In genomic region chr14:61238751-61239150, GRCm38 (mm10) we compare ENCODE assay signal across 13 mouse cellular contexts. TPM values are rescaled to one million over a fixed set of nuclear protein-coding genes. Genes with fewer than 3 reads are reported as not detected.
DNase-seq lines count a peak whose midpoint lies in the region; ATAC-seq and TF ChIP-seq lines count a peak whose summit lies in the region.
"Had no signal": no experiment of that assay in that cellular context is flagged by ENCODE, and none has a peak within 500 bp of the region (broad histone marks: within the 10 kb centered on the region; RNA-seq: fewer than 3 reads in every experiment).

No protein-coding gene starts in this region.

- 51% methylated on average over 9 of the region's 9 CpGs for WGBS in kidney, embryonic 16.5 days

- H3K4me3 ChIP-seq in C2C12 (ENCODE audit: insufficient read depth, poor library complexity, severe bottlenecking) = no peak overlapping the region
- H3K4me3 ChIP-seq in kidney, embryonic 16.5 days (ENCODE audit: low read length) = no peak overlapping the region
- H3K4me3 ChIP-seq: neural tube, embryonic 12.5 days had no signal

- no peak overlapping the region for H3K27ac ChIP-seq in kidney, embryonic 16.5 days (ENCODE audit: low read length)
- H3K27ac ChIP-seq: neural tube, embryonic 12.5 days had no signal

- H3K9ac ChIP-seq in kidney, embryonic 16.5 days (replicated peaks; ENCODE audit: low read length) = no peak overlapping the region
- H3K9ac ChIP-seq: neural tube, embryonic 12.5 days had no signal

- no peaks in the 10 kb centered on the region for H3K27me3 ChIP-seq in C2C12 (ENCODE audit: control insufficient read depth, insufficient read depth, insufficient read length)
- no peaks in the 10 kb centered on the region for H3K27me3 ChIP-seq in kidney, embryonic 16.5 days (ENCODE audit: insufficient read depth, low read length)
- H3K27me3 ChIP-seq: neural tube, embryonic 12.5 days had no signal

- H3K79me3 ChIP-seq in C2C12 (ENCODE audit: low read depth) = no peaks in the 10 kb centered on the region

- peak; percentile 98 for ATAC-seq in frontal cortex, adult (ENCODE audit: low TSS enrichment)
- ATAC-seq in kidney, embryonic 16.5 days (ENCODE audit: low FRiP score, low TSS enrichment) = no peak

- H3K36me3 ChIP-seq in C2C12 (ENCODE audit: control insufficient read depth, insufficient read depth) = no peaks in the 10 kb centered on the region
- no peaks in the 10 kb centered on the region for H3K36me3 ChIP-seq in kidney, embryonic 16.5 days (ENCODE audit: insufficient read depth, low read length)
- H3K36me3 ChIP-seq: neural tube, embryonic 12.5 days had no signal

- no peak overlapping the region for H3ac ChIP-seq in C2C12 (ENCODE audit: control insufficient read depth, insufficient read length, low read depth)

- no peaks in the 10 kb centered on the region for H3K9me3 ChIP-seq in kidney, embryonic 16.5 days (ENCODE audit: low read length)
- H3K9me3 ChIP-seq: neural tube, embryonic 12.5 days had no signal

- no peak for TF ChIP-seq CTCF in C2C12 (IDR thresholded peaks at IDR 0.05; ENCODE audit: control insufficient read depth, insufficient read depth, insufficient read length)

- no peak overlapping the region for H3K4me2 ChIP-seq in kidney, embryonic 16.5 days (replicated peaks; ENCODE audit: low read depth, low read length)
- H3K4me2 ChIP-seq: neural tube, embryonic 12.5 days had no signal

- H3K79me2 ChIP-seq in C2C12 (ENCODE audit: control insufficient read depth, insufficient read depth) = no peaks in the 10 kb centered on the region

- no peaks in the 10 kb centered on the region for H3K4me1 ChIP-seq in kidney, embryonic 16.5 days (ENCODE audit: insufficient read depth, low read length)
- H3K4me1 ChIP-seq: neural tube, embryonic 12.5 days had no signal

- DNase-seq in layer of hippocampus, adult 11-12 months (ENCODE audit: low spot score) = peak; percentile 12
- DNase-seq in layer of hippocampus, postnatal 14 days (ENCODE audit: low spot score in 2 of 2) = no peak
- DNase-seq in right cerebral cortex, postnatal 10 days (ENCODE audit: low spot score in 2 of 2) = peak; percentile 29 to 41
- no peak for DNase-seq in cerebellum, adult 9-10 months
- DNase-seq in retina, postnatal 1 day = no peak
- DNase-seq: cerebellum, postnatal 14 days; gastrocnemius, postnatal 14 days; heart, postnatal 10 days; kidney, adult 9 months had no signal

TF ChIP-seq in C2C12, 6 proteins besides CTCF, POLR2A, EP300 and RAD21:
- TF ChIP-seq USF1 (IDR thresholded peaks at IDR 0.05; ENCODE audit: low read depth) (peak; percentile 76), MYOD1 (IDR thresholded peaks at IDR 0.05; ENCODE audit: control insufficient read depth, insufficient read length, low read depth) (no peak), FOSL1 (IDR thresholded peaks at IDR 0.05; ENCODE audit: insufficient read depth, low read length, poor library complexity, severe bottlenecking) (peak; percentile 89), MAX (IDR thresholded peaks at IDR 0.05) (peak; percentile 96)

RNA-seq across cellular contexts. Expression of gene Sgcg, which starts 19.5 kb away (rescaled TPM):
- under 1 TPM; 0.16 to 0.29 TPM for total RNA-seq in layer of hippocampus, postnatal 14 days (2021)
- 2.0 TPM for polyA plus RNA-seq in C2C12 (2012; fragmentation: generic; extraction: Trizol)
- 0.67 and 1.4 TPM in 2 replicates for polyA plus RNA-seq in kidney, embryonic 16.5 days (2015; fragmentation: Nextera tagmentation; extraction: Ambion mirVana)

Comparison
In these comparisons a context has a peak if more than half of its experiments do, and no peak if none do; other contexts are left out.
1. DNase-seq: peak in layer of hippocampus, adult 11-12 months (single experiment) and right cerebral cortex, postnatal 10 days (2 of 2); none in layer of hippocampus, postnatal 14 days (0 of 2), cerebellum, adult 9-10 months (single experiment) and retina, postnatal 1 day (single experiment).